Mouse (Mus musculus): ENCODE results near the gene 9230102O04Rik. TPM values are rescaled to one million over a fixed set of nuclear protein-coding genes. Genes with fewer than 3 reads are reported as not detected.

9230102O04Rik gene
- polyA plus RNA-seq (2014; fragmentation: Illumina TruSeq; extraction: RNeasy Lipid Tissue Mini Kit (QIAGEN cat#74804); ENCODE audit: low replicate concordance): not detected

DNA sequence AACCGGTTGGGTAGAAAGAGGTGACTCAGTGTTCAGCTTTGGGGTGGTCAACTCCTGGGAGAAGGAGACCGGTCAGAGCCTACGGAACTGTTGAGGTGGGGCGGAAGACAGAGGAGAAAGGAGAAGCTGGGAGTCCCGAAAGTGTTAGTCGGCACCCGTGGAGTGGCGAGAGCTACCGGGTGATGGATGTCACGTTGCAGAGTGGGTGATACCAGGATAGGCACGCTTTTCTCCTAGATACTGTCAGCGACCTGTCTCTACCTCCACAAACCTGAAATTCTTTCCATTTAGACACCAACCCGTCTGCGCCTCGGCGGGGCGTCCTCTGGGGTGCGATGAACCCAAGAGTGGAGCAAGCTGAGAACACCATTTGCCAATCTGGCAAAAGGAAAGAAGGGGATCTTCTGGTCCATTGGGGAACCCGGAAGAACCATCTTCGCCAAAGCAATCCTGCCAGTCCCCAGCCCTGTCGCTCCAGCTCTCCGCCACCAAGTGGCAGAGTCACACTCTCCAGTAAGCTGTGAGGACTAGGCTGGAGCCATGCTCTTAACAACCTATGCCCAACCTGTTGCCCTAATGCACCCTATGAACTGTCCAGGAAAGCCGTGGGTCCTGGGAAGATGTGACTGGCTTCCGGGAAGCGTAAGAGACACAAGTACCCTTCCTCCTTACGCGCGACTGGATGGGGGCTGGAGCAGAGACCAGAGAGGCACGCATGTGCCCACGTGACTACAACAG lies at the start of gene 9230102O04Rik:
TSS of gene 9230102O04Rik (minus strand) at position 628 of the 738 bp plus-strand sequence.

DNA sequence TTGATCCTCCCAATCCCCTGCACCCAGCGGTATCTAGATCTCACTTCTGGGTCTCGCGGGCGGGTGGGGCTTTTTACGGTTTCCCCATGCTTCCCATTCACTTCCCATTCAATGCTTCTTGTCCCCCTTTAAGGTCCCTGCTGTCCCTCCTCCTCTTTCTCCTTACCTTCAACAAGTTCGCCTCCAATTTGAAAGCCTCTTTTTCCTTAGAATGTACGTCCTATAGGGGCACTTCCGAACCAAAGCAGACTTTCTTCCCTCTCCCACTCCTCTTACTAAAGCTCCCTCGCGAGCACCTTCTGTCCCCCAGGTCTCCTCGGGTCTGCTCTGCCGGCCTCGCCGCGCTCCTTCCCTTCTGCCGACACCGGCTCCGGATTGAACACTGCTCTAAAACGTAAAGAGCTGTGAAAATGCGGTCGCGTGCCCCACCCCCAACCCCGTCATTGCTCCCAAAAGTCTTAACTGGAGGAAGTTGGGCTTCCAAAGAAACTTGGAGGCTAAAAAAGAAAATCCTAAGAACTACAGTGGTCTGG lies 377 bp upstream of the 9230102O04Rik start, which contains the start of gene Gata3:
TSS of gene Gata3 (minus strand) at position 384 of the 533 bp plus-strand sequence.

DNA sequence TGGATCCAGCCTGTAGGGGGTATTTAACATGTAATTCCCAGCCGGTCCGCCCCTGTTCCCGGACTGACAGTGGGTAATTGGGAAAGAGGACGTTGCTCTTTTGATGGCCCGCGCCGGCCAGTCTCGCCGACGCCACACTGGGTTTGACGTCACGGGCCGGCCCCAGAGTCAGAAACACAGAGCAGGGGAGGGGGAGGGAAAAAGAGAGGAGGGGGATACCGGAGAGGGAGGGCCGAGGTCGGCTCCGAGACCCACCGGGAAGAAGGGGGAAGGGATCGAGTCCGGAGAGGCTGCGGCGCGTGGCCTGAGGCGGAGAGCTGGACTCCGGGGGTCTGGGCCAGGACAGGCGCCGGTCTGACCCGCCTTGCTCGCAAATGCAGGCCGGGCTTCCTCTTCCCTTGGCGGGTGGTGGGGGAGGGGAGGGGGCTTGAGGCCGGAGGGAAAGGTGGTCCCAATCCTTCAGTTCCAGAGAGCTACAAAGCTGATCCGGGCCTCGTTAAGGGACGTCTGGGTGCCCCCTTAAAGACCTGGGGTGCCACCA lies 8.2 kb downstream of the 9230102O04Rik start, which contains the start of gene 4930412O13Rik:
TSS of gene 4930412O13Rik (plus strand) at position 202 of the 541 bp plus-strand sequence.

Other genes with a start within 250 kb of the 9230102O04Rik start
- gene 4930412O13Rik, start 8.3 kb downstream of the 9230102O04Rik start, polyA plus RNA-seq (2014; fragmentation: Illumina TruSeq; extraction: RNeasy Lipid Tissue Mini Kit (QIAGEN cat#74804); ENCODE audit: low replicate concordance): not detected
- 0.74 TPM for gene Gata3, start 494 bp upstream of the 9230102O04Rik start, polyA plus RNA-seq (2014; fragmentation: Illumina TruSeq; extraction: RNeasy Lipid Tissue Mini Kit (QIAGEN cat#74804); ENCODE audit: low replicate concordance)
- 6.6 TPM for gene Taf3, start 159.1 kb upstream of the 9230102O04Rik start, polyA plus RNA-seq (2014; fragmentation: Illumina TruSeq; extraction: RNeasy Lipid Tissue Mini Kit (QIAGEN cat#74804); ENCODE audit: low replicate concordance)
- gene Atp5c1, start 191.0 kb upstream of the 9230102O04Rik start, polyA plus RNA-seq (2014; fragmentation: Illumina TruSeq; extraction: RNeasy Lipid Tissue Mini Kit (QIAGEN cat#74804); ENCODE audit: low replicate concordance): 1,418 TPM
- gene Kin, start 191.1 kb upstream of the 9230102O04Rik start, polyA plus RNA-seq (2014; fragmentation: Illumina TruSeq; extraction: RNeasy Lipid Tissue Mini Kit (QIAGEN cat#74804); ENCODE audit: low replicate concordance): 27.7 TPM
- gene Itih2, start 241.9 kb upstream of the 9230102O04Rik start, polyA plus RNA-seq (2014; fragmentation: Illumina TruSeq; extraction: RNeasy Lipid Tissue Mini Kit (QIAGEN cat#74804); ENCODE audit: low replicate concordance): 0.30 TPM